Mouse (Mus musculus): ENCODE measurements around the gene Abhd11. TPM values are rescaled to one million over a fixed set of nuclear protein-coding genes. Genes with fewer than 3 reads are reported as not detected.

Gene Abhd11
- total and polyA plus RNA-seq, 2 experiments = 35.9 to 77.6 TPM

- Histone ChIP-seq H3K9ac (ENCODE audit: low read depth, low read length) (no peak overlapping the region), H3K27me3 (ENCODE audit: control insufficient read depth, insufficient read depth, low read length) (no peaks in the 10 kb centered on the region), H3K36me3 (ENCODE audit: control insufficient read depth, insufficient read depth, low read length) (no peaks in the 10 kb centered on the region), H3K4me3 (ENCODE audit: insufficient read depth, low read depth, low read length) (no peak overlapping the region), H3K4me1 (ENCODE audit: control insufficient read depth, insufficient read depth, low read length) (peaks cover 2% of the 10 kb centered on the region; the same call in 1 of the 2 replicates), H3K79me2 (ENCODE audit: control insufficient read depth, insufficient read depth, low read length) (no peaks in the 10 kb centered on the region), H3K27ac (replicated peaks; ENCODE audit: insufficient read depth, low read depth, low read length) (no peak overlapping the region)
- no peak for TF ChIP-seq POLR2A (IDR thresholded peaks at IDR 0.05; ENCODE audit: extremely low read depth, insufficient read depth, low read length)
- no peak for TF ChIP-seq CTCF (IDR thresholded peaks at IDR 0.05; ENCODE audit: low read depth, low read length)
- 15% methylated on average over 7 of the region's 7 CpGs for WGBS
- peak; percentile 32 for DNase-seq (ENCODE audit: extremely low read depth, low read depth, low spot score)
Measured at GRCm38 (mm10) chr5:134974294-134974693, 34.7 kb upstream of the Abhd11 start.

GRCm38 (mm10) chr5:134974921-134975320 lies 34.0 kb upstream of the Abhd11 start:
- Histone ChIP-seq H3K9ac (ENCODE audit: low read depth, low read length) (no peak overlapping the region), H3K27me3 (ENCODE audit: control insufficient read depth, insufficient read depth, low read length) (no peaks in the 10 kb centered on the region), H3K27ac (replicated peaks; ENCODE audit: insufficient read depth, low read depth, low read length) (no peak overlapping the region), H3K36me3 (ENCODE audit: control insufficient read depth, insufficient read depth, low read length) (no peaks in the 10 kb centered on the region), H3K4me3 (ENCODE audit: insufficient read depth, low read depth, low read length) (no peak overlapping the region), H3K79me2 (ENCODE audit: control insufficient read depth, insufficient read depth, low read length) (no peaks in the 10 kb centered on the region), H3K4me1 (ENCODE audit: control insufficient read depth, insufficient read depth, low read length) (peaks cover 2% of the 10 kb centered on the region; the same call in 1 of the 2 replicates)
- WGBS = 88% methylated on average over 2 of the region's 2 CpGs
- TF ChIP-seq CTCF (IDR thresholded peaks at IDR 0.05; ENCODE audit: low read depth, low read length) (no peak), POLR2A (IDR thresholded peaks at IDR 0.05; ENCODE audit: extremely low read depth, insufficient read depth, low read length) (no peak)
- DNase-seq (ENCODE audit: extremely low read depth, low read depth, low spot score) = no peak

GRCm38 (mm10) chr5:134976164-134976563 lies 32.8 kb upstream of the Abhd11 start:
- Histone ChIP-seq H3K27ac (replicated peaks; ENCODE audit: insufficient read depth, low read depth, low read length) (no peak overlapping the region), H3K36me3 (ENCODE audit: control insufficient read depth, insufficient read depth, low read length) (no peaks in the 10 kb centered on the region), H3K4me3 (ENCODE audit: insufficient read depth, low read depth, low read length) (no peak overlapping the region), H3K27me3 (ENCODE audit: control insufficient read depth, insufficient read depth, low read length) (no peaks in the 10 kb centered on the region), H3K79me2 (ENCODE audit: control insufficient read depth, insufficient read depth, low read length) (no peaks in the 10 kb centered on the region), H3K9ac (ENCODE audit: low read depth, low read length) (no peak overlapping the region), H3K4me1 (ENCODE audit: control insufficient read depth, insufficient read depth, low read length) (peaks cover 10% of the 10 kb centered on the region; the same call in 1 of the 2 replicates)
- TF ChIP-seq POLR2A (IDR thresholded peaks at IDR 0.05; ENCODE audit: extremely low read depth, insufficient read depth, low read length) (no peak), CTCF (IDR thresholded peaks at IDR 0.05; ENCODE audit: low read depth, low read length) (no peak)
- WGBS = 83% methylated on average over 2 of the region's 2 CpGs
- no peak for DNase-seq (ENCODE audit: extremely low read depth, low read depth, low spot score)

DNA sequence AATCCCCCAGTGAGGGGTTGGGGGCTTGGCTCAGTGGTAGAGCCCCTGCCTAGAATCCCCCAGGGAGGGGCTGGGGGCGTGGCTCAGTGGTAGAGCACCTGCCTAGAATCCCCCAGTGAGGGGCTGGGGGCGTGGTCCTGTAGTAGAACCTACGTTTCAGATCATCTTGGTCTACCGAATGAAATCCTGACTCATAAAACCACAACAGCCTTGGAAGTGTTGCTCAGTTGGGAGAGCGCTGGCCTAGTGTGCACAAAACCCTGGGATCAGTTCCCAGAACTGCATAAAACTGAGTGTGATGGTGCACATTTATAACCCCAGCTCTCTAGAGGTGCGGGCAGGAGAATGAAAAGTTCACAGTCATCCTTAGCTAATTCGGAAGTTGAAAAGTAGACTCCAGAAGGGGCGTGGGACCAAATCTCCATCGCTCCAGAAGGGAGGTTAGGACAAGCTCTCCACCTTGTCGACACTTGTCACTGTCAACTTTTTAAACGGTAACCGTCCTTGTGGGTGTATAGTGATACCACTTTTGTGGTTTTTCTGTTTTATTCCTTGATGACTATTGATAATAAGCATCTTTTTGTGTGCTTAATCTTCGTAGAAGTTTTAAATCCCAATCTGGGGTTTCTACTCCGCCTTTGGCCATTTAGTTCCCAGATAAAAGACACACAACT lies 32.2 kb upstream of the Abhd11 start:
- H3K4me3 ChIP-seq (ENCODE audit: insufficient read depth, low read depth, low read length) = no peak overlapping the region
- no peaks in the 10 kb centered on the region for H3K27me3 ChIP-seq (ENCODE audit: control insufficient read depth, insufficient read depth, low read length)
- no peak overlapping the region for H3K9ac ChIP-seq (ENCODE audit: low read depth, low read length)
- DNase-seq (ENCODE audit: extremely low read depth, low read depth, low spot score) = no peak
- no peaks in the 10 kb centered on the region for H3K79me2 ChIP-seq (ENCODE audit: control insufficient read depth, insufficient read depth, low read length)
- TF ChIP-seq POLR2A (IDR thresholded peaks at IDR 0.05; ENCODE audit: extremely low read depth, insufficient read depth, low read length) = no peak
- no peak for TF ChIP-seq CTCF (IDR thresholded peaks at IDR 0.05; ENCODE audit: low read depth, low read length)
- WGBS = 90% methylated on average over 14 of the region's 14 CpGs
- H3K36me3 ChIP-seq (ENCODE audit: control insufficient read depth, insufficient read depth, low read length) = no peaks in the 10 kb centered on the region
- no peak overlapping the region for H3K27ac ChIP-seq (replicated peaks; ENCODE audit: insufficient read depth, low read depth, low read length)
- peaks cover 15% of the 10 kb centered on the region; the same call in 1 of the 2 replicates for H3K4me1 ChIP-seq (ENCODE audit: control insufficient read depth, insufficient read depth, low read length)

DNA sequence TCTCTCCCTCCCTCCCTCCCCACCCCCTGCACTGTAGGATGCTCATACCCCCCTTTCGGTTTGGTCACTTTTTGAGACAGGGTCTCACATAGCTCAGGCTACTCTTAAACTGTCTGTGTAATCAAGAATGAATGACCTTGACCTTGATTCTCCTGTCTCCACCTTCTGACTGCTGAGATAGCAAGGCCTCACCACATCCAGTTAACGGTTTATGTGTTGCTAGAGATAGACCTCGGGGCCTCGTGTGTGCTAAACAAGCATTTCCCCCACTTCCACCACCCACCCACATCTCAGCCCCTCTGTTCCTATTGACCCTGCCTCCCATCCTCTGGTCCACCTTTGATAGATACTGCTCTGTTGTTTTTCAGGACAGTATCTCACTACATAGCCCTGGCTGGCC lies 31.1 kb upstream of the Abhd11 start:
- Histone ChIP-seq H3K9ac (ENCODE audit: low read depth, low read length) (no peak overlapping the region), H3K4me1 (ENCODE audit: control insufficient read depth, insufficient read depth, low read length) (peaks cover 17% of the 10 kb centered on the region; the same call in 1 of the 2 replicates), H3K4me3 (ENCODE audit: insufficient read depth, low read depth, low read length) (no peak overlapping the region), H3K36me3 (ENCODE audit: control insufficient read depth, insufficient read depth, low read length) (no peaks in the 10 kb centered on the region), H3K27me3 (ENCODE audit: control insufficient read depth, insufficient read depth, low read length) (no peaks in the 10 kb centered on the region), H3K79me2 (ENCODE audit: control insufficient read depth, insufficient read depth, low read length) (no peaks in the 10 kb centered on the region), H3K27ac (replicated peaks; ENCODE audit: insufficient read depth, low read depth, low read length) (no peak overlapping the region)
- TF ChIP-seq POLR2A (IDR thresholded peaks at IDR 0.05; ENCODE audit: extremely low read depth, insufficient read depth, low read length) (no peak), CTCF (IDR thresholded peaks at IDR 0.05; ENCODE audit: low read depth, low read length) (no peak)
- no peak for DNase-seq (ENCODE audit: extremely low read depth, low read depth, low spot score)
- WGBS = 65% methylated on average over 4 of the region's 4 CpGs

GRCm38 (mm10) chr5:134981149-134981548 lies 27.8 kb upstream of the Abhd11 start:
- no peak for TF ChIP-seq CTCF (IDR thresholded peaks at IDR 0.05; ENCODE audit: low read depth, low read length)
- no peak for TF ChIP-seq POLR2A (IDR thresholded peaks at IDR 0.05; ENCODE audit: extremely low read depth, insufficient read depth, low read length)
- Histone ChIP-seq H3K79me2 (ENCODE audit: control insufficient read depth, insufficient read depth, low read length) (no peaks in the 10 kb centered on the region), H3K9ac (ENCODE audit: low read depth, low read length) (peak overlapping the region; percentile 28), H3K4me3 (ENCODE audit: insufficient read depth, low read depth, low read length) (0 out of 2 replicates have a peak overlapping the region, but pooled peaks have one; percentile 4), H3K4me1 (ENCODE audit: control insufficient read depth, insufficient read depth, low read length) (peaks cover 28% of the 10 kb centered on the region), H3K27ac (replicated peaks; ENCODE audit: insufficient read depth, low read depth, low read length) (peak overlapping the region; percentile 96), H3K36me3 (ENCODE audit: control insufficient read depth, insufficient read depth, low read length) (no peaks in the 10 kb centered on the region), H3K27me3 (ENCODE audit: control insufficient read depth, insufficient read depth, low read length) (no peaks in the 10 kb centered on the region)
- peak; percentile 100 for DNase-seq (ENCODE audit: extremely low read depth, low read depth, low spot score)
- WGBS = 11% methylated on average over 10 of the region's 10 CpGs
